Mouse (Mus musculus) lung, postnatal 10 days (tissue): ENCODE results near the gene Psmd5.

ENCODE experiments used
- DNase-seq: peaks from one replicate; pipeline ENCODE4 v3.0.0; 2021

Psmd5 gene

GRCm38 (mm10) chr2:34874816-34875345 lies at the start of gene Psmd5:
Gene Psmd5 (minus strand): TSS chr2:34874968.
- no peak for DNase-seq

GRCm38 (mm10) chr2:34922729-34923128 lies 48.0 kb upstream of the Psmd5 start:
- no peak for DNase-seq

GRCm38 (mm10) chr2:34920144-34920543 lies 45.4 kb upstream of the Psmd5 start:
- DNase-seq, result no peak

GRCm38 (mm10) chr2:34915103-34915502 lies 40.3 kb upstream of the Psmd5 start:
- DNase-seq, result no peak

- no peak for DNase-seq
These were observed 40.0 kb upstream of the Psmd5 start for GRCm38 (mm10) chr2:34914823-34915082.

- DNase-seq, result peak; percentile 29
These were observed 39.5 kb upstream of the Psmd5 start for GRCm38 (mm10) chr2:34914069-34914822.

DNA sequence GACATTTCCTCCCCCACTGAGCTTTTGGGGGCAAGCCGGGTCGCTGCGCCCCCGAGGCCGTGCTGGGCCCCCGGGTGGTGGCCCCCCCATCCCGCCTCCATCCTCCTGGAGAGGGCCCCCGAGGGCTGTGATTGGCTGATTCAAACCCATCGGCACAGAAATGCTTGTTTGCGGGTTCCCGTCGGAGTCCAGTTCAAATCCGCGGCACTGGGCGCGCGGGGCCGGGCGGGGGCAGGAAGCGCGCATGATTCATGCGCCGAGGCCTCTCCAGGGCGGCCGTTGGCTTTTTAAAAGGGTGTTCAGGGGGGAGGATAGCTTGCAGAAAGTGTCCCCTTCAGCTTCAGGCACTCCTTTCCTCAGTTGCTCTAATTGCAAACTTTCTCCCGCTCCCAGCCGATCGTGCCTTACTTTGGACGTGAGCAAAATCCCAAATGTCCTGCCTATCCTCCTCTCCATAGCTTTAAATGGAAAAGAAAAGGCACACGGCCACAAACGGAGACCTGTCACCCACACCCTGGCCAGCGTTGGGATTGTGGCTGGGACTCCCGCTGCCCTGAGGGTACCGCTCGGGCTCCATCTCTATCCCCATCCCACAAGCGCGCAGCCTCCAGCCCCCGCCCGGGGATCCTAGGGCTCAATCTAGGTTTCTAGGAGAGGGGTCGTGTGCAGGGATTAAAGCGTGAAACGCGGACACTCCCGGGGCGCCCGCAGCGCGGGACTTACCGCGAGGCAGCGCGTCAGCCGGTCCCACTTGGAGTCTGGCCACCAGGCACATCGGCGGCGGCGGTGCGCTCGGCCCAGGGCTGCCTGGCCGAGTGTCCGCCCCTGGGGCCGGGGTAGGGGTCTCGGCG lies 38.7 kb upstream of the Psmd5 start, which contains the start of gene Phf19:
Gene Phf19, minus strand, starts transcription at position 809 of the 851 bp plus-strand sequence.
- DNase-seq, result peak; percentile 52

- no peak for DNase-seq
These were observed 37.8 kb upstream of the Psmd5 start for GRCm38 (mm10) chr2:34912613-34913012.

DNA sequence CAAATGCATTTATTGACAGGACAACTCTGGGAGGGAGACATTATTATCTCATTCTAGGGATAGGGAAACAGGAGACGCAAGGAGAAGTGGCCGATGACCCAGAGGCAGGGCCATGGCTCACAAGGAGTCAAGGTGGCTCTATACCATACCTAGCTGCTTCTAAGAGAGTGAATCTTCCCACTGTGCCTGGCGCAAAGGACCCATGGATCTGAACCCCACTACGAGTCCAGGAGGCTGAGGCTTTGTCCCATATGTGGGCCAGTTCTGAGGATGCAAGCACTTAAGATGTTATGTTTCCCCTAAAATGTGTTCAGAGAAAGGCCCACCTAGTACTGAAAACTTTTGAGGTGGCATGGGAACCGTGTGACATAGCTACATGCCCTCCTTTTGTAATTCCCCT lies 37.1 kb upstream of the Psmd5 start:
- DNase-seq, result no peak

GRCm38 (mm10) chr2:34909719-34910118 lies 35.0 kb upstream of the Psmd5 start:
- no peak for DNase-seq

DNA sequence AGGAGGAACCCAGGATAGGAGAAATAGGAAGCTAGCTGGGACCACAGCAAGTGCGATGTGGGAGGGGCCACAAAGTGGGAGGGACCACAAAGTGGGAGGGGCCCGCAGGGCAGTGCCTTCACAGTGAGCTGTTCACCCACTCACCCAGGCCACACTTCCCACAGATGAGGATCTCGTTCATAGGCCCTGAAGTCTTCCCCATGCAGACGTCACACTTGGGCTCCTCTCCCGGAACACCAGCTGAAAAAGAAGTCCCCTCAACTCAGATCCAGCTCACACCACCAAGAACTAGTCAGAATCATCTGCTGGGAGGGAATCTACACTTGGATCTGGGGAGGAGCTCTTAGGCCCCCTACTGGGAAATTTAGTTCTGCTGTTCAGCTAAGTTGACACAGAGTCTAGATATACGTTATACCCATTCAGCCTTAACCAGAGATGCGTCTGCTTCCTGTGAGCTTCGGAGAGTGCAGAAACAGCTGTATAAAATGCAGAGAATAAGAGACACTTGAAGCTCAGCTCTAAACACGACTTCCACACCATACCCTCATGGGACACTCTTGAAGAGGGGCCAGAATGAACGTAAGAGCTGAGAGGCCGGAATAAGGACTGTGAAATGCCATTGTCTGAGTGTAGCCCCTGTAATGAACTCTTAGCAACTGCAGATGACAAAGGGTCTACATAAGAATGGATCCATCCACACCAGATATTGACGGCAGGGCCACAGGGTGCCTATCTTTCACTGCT lies 32.3 kb upstream of the Psmd5 start:
- DNase-seq, result peak; percentile 83

DNA sequence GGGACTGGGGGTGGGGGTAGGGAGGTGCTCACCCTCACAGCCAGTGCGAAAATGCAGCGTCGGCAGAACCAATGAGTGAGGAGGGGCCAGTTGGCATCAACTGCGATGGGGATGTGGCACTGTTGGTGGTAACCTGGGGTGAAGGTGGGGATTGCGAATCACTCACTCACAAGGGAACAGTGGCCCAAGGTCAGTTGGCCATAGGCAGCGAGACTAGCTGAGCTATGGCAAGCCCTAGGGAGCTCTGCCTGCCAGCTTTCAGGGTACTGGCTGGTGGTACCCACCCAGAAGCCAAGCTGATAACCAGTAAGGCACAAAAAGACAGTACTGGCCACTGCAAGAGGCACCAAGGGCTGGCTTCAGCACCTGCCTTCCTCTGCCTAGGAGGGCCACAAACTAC lies 31.7 kb upstream of the Psmd5 start:
- DNase-seq, result no peak

- DNase-seq, result peak; percentile 100
These were observed 30.2 kb upstream of the Psmd5 start for GRCm38 (mm10) chr2:34904849-34905542.

GRCm38 (mm10) chr2:34903652-34904405 lies 29.1 kb upstream of the Psmd5 start:
- no peak for DNase-seq

DNA sequence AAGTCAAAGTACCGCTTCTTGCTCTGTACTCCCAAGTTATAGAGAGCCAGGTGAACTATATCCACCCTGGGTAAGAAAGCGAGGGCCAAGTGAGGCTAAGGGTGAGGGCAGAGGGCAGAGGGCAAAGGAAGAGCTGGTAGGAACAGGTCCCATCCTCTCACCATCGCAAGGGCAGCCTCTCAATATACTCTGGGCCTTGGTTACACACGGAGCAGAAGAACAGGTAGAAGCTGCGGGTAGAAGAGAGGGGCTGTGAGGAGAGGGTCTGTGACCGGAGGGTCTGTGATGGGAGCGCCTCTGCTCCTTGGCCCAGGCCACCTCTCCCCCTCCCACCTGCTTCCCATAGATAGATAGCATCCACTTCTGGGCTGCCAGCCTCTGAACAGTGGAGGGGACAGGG lies 28.4 kb upstream of the Psmd5 start:
- DNase-seq, result no peak

GRCm38 (mm10) chr2:34902731-34903130 lies 28.0 kb upstream of the Psmd5 start:
- peak; percentile 39 for DNase-seq

DNA sequence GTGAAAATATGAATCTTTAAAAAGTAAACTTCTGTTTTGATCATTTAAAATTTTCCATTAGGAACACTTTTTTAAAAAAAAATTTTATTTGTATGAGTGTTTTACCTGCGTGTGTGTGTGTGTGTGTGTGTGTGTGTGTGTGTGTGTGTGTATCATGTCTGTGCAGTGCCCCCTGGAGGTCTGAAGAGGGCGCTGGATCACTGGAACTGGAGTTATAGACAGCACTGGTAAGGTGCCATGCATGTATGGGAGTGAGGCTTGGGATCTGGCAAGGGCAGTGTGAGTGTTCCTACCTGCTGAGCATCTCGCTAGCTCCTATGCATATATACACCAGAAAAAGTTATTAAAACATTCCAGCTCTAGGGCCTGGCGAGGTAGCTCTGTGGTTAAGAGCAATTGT lies 27.0 kb upstream of the Psmd5 start:
- DNase-seq, result no peak

- DNase-seq, result no peak
These were observed 25.6 kb upstream of the Psmd5 start for GRCm38 (mm10) chr2:34900412-34900811.

- DNase-seq, result no peak
These were observed 24.9 kb upstream of the Psmd5 start for GRCm38 (mm10) chr2:34899682-34900081.

DNA sequence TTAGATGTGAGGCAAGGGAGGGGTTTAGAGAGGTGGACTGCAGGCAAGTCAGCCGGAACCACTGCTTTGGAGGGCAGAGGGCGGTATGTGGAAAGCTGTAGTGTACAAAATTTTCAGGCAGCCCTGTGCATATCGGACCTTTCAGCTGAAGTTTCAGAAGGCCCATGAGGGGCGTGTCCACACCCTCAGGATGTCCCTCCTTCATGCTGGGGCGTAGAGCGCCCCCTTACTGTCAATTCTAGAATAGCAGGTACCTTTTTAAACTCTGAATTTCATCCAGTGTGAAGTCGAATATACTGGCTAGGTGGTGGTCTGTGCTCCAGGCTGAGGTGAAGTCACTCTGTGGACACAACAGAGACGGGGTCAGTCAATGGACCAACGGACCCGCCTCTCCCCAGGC lies 23.1 kb upstream of the Psmd5 start:
- DNase-seq, result peak; percentile 83

DNA sequence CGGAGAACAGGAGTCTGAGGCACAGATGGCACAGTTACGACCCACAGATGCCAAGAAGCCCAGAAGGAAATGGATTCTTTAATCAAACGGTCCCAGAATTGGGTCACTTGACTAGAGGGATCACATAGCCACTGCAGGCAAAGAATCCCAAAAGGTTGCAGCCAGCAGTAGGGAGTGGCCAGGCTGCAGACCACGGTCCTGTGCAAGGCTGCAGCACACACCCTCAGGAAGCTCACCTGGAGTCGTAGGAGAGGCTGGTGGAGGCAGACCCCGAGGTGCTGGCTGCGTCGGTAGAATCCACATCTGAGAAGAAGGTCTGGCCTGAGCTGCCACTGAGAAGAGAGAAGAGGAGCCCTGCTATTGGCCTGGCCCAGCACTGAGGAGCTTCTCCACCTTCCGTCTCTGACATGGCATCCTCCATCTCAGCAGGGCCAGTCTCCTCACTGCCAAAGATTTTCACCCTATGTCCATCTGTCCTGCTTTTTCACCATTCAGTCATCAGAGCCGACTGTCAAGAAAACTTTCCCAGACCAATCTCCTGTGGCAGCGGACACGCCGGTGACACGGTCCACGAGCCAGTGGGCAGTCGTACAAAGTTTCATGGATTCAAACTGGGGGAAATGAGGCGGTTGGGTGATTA lies 22.2 kb upstream of the Psmd5 start:
- DNase-seq, result no peak
